Mouse (Mus musculus) cerebellum, adult 2 months (tissue): Measurements from ENCODE around the gene AC131692.1.

Experiments
- CTCF ChIP-seq: fragments of 200-500 bp; IDR thresholded peaks from 2 replicates; pipeline ENCODE4 v1.5.1; 2011; ENCODE audit warnings: low read depth, mild to moderate bottlenecking, control low read depth, low read length, moderate library complexity, borderline replicate concordance; ENCODE audit not compliant: insufficient read depth
- POLR2A ChIP-seq: fragments of 200-500 bp; IDR thresholded peaks from 2 replicates; pipeline ENCODE4 v1.6.1; 2011; ENCODE audit warnings: low read length, control low read depth, borderline replicate concordance; ENCODE audit not compliant: insufficient read depth

- TF ChIP-seq CTCF (no peak), POLR2A (no peak)
Observed at GRCm38 (mm10) chr19:6094119-6094518, at the start of gene AC131692.1.
